Mouse (Mus musculus): ENCODE measurements at regions not wholly inside any gene's neighbourhood (a gene's known extent, or its start where the extent isn't known, plus 50 kb on each side); places are given as distances from the start of the nearest gene placed in this dataset.
A peak's percentile ranks its signal among the peaks of the same experiment; 100 is the strongest.

DNA sequence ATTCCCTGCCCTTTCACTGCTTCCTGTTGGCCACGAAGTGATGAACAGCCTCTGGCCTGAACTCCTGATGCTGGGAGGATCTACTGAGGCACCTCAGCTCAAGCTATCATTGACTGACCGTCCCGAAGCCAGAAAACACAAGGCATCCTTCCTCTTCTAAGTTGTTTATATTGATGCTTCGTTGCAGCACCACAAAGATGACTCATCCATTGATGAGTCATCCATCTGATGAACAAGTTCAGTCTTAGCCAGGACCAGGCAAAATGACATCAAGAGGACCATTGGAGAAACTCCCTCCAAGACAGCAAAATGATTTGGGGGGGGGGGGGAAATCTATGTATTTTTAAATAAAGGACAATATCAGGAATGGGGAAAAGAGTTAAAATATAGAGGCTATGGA, 144.5 kb downstream of the Rab28 start:
- no peak for DNase-seq (ENCODE audit: low spot score)

- DNase-seq (ENCODE audit: low spot score) = no peak
Observed at GRCm38 (mm10) chr5:41562299-41562698, 145.7 kb downstream of the Rab28 start.

GRCm38 (mm10) chr5:41556700-41557309, 151.2 kb downstream of the Rab28 start:
- DNase-seq (ENCODE audit: low spot score) = no peak

GRCm38 (mm10) chr5:41554312-41554711, 153.6 kb downstream of the Rab28 start:
- DNase-seq (ENCODE audit: low spot score) = no peak

- no peak for DNase-seq (ENCODE audit: low spot score)
Observed at GRCm38 (mm10) chr5:41550063-41550462, 157.9 kb downstream of the Rab28 start.

GRCm38 (mm10) chr5:41546909-41547308, 161.0 kb downstream of the Rab28 start:
- peak; percentile 45 for DNase-seq (ENCODE audit: low spot score)

DNA sequence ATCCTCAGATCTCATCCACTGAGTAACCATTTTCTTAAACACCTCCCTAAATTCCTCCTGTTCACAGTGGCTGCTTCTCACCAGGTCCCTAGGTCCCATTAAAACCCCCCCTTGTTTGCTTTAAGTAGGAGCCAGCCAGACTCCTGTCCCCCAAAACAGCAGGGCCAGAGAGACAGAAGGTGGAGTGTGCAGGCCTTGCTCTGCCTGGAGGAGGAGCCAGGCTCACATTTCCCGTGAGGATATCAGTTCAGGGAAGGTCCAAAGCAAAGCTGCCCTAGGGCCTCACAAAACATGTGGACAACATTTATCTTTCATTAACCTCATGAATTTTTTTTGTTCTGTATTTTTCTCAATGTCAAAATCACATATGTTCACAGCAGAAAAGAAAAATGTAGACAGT, 167.2 kb downstream of the Rab28 start:
- DNase-seq (ENCODE audit: low spot score) = peak; percentile 15

- no peak for DNase-seq (ENCODE audit: low spot score)
Observed at GRCm38 (mm10) chr5:41534598-41534997, 173.4 kb downstream of the Rab28 start.

All from embryo, embryonic 10.5 days (tissue).